Mouse (Mus musculus) mature B cell (primary cell): Measurements from ENCODE around the gene Mical3.

Source experiments
- in situ Hi-C: fragments of 300-500 bp; cut with MboI; formaldehyde crosslinking; loops from 2 replicates; pipeline ENCODE4 v1.14.3; 2019

The Mical3 gene

DNA sequence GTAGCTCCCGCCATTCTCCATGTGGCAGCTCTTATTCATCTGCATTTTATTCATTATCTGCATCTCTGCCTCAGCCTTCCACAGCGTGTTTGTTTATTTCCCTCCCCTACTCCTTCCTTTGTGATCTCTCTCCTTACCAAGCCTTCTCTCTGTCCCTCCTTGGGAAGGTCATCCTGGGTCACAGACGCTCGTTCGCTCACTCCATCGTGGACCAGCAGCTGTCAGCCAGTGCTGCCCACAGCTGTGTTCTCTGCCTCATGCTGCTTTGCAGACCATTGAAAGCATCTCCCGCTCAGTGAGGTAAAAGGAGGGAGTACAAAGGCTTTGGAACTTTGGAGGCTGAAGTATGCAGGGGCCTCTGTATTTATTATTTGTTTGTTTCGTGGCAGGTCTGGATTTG lies 15.1 kb upstream of the Mical3 start:
- in situ Hi-C loops, result no loop called here

DNA sequence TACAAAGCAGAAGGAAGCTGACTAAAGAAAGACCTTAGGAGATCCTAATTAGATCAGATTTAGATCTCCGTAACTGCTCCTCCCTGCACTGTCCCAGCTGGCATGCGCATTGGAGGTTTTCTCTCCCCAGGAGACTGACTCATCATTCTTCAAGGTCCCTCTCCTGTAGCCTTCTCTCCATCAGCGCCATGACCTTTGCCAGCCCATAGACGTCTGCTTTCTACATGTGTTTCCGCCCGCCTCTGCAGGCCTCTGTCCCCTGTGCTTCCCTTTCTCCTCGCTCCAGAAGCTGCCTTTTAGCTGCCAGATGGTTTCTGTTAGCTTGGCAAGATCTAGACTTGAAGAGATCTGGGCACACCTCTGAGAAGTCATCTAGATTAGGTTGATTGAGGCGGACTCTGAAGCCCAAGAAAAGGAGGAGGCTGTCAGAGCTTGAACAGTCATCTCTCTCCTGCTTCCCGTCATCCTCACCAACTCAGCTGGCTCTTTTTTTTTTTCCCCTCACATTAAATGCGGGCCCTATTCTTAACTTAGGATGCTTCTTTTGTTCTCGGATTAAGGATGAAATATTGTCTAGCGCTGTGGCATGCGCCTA lies 14.3 kb upstream of the Mical3 start:
- in situ Hi-C loops, result no loop called here

DNA sequence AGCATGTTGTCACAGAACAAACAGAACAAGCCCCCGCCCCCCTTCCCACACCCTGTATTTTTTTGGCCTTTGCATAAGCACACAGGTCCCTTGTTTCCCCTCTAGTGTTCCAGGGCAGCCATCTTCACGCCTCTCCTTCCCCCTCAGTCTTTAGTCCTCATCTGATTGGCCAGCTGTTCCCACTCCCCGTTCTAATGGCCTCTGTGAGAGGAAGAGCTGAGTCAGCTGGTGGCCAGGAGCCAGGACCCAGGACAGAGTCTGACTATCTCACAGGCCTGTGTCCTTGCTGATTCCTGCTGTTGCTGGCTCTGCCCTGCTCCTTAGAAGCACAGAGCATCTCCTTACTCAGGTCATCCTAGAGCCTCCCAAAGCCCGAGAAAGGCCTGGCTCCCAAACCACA lies 13.3 kb upstream of the Mical3 start:
- in situ Hi-C loops, result no loop called here

DNA sequence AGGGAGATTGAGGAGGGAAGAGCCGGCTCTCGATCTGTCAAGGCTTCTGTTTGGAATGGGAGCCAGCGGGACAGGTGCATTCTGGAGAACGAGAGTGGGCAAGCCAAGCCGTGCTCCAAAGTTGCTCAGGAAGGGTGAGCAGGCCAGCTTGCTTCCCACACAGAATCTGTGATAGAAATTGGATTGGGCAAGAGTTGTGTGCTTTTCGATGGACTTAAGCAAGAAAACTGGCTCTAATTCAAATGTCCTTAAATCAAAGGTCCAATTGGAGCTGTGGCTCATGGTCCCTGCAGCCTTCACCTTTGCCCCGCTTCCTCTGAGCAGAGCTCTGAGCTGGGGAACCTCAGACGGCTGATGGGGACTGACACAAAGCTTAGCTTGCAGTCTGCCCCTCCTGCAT lies 12.6 kb upstream of the Mical3 start:
- in situ Hi-C loops, result no loop called here

DNA sequence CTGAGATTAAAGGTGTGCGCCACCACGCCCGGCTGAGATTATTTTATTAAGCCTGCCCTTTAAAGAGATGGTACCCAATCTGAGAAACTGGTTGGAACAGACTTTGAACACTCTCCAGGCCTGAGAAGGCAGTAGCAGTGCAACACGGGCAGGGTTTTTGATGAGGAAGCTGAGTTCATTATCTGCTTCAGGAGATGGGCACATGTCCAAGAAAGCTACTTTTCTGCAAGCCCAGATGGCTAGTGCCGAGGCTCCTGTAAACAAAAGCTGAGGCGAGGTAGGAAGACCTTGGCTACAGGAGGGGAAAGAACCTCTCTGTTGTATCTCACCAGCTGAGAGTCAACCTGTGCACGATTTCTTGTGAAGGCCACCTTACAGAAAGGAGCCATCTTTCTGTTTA lies 11.5 kb upstream of the Mical3 start:
- in situ Hi-C loops, result no loop called here

DNA sequence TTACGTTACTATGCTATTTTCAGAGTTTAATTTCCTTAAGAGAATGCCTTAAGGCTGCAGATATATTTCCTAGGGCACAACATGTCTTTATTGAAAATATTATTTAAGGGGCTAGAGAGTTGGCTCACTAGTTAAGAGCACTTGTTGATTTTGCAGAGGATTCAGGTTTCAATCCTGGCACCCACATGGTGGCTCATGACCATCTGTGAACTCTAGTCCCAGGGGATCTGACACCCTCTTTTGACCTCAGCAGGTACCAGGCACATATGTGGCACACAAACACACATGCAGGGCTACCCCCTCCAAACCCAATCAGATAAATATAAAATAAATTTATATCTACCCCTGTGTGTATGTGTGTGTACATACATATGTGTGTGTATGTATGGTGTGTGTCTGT lies 8.5 kb upstream of the Mical3 start:
- in situ Hi-C loops, result no loop called here

DNA sequence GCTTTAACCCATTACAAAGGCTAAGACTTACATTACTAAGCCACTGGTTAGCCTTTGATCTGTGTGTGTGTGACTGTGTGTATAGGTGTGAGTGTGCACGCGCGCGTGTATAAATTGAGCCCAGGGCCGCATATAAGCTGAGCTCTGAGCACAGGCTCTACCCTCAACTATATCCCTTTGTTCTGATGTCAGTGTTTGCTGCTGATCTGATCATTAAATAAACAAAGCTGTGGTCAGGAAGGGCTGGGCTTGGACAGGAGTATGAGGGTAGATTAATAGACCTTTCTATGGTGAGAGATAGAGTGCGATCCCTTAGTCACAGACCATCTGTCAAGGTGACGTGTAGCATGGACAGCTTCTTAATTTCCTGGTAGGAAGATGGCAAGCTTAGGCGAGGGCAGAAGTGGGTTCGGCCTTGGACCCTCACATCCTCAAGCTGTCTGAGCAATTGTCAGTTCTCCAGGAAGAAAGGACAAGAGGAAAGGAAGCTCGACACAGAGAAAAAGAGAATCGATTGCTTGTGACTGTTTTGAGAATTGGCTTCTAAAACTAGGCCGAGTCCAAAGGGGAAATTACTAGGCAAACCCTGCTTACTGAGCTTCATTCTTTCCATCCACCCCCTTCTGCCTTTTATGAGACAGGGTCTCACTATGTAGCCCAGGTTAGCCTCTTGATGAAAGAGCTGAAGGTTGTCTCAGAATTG lies 7.7 kb upstream of the Mical3 start:
- in situ Hi-C loops, result no loop called here

DNA sequence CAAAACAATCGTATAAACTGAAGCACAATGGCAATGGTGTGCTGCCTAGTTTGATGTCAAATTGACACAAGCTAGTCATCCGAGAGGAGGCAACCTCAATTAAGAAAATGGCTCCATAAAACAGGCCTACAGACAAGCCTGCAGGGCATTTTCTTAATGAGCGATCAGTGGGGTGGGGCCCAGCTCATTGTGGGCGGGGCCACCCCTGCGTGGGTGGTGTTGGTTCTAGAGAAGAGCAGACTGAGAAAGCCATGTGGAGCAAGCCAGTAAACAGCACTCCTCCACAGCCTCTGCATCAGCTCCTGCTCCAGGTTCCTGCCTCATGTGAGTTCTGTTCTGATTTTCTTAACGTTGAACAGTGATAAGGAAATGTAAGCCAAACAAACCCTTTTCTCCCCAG lies 6.4 kb upstream of the Mical3 start:
- in situ Hi-C loops, result no loop called here

DNA sequence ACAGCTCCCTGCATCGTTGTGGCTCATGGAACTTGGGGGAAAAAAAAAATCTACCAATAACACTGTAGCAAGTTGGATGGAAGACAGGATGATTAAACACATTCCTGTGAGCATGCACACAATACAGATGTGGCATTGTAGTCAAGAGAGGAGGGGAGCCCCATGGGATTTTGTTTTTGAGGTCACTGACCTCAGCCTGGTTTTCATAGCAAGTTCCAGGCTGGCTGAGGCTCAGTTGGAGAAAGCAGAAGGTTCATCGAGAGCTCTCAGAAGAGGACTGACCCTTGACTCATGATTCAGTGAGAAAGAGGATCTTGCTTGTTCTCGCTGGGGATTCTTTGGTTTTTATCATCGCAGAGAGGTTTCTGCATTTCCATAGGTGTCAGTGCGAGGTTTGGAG lies 4.1 kb upstream of the Mical3 start:
- in situ Hi-C loops, result no loop called here

DNA sequence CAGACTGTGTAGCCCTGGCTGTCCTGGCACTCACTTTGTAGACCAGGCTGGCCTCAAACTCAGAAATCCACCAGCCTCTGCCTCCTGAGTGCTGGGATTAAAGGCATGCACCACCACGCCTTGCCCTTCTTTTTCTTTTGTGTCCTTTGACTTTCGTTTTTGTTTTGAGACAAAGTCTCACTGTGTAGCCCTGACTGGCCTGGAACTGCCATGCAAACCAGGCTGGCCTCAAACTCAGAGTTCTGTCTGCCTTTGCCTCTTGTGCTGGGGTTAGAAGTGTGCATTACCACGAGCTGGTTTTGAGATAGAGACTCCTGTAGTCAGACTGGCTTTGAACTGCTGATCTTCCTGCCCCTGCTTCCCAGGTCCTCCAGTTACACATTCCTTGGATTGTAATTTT lies 3.5 kb upstream of the Mical3 start:
- in situ Hi-C loops, result no loop called here

DNA sequence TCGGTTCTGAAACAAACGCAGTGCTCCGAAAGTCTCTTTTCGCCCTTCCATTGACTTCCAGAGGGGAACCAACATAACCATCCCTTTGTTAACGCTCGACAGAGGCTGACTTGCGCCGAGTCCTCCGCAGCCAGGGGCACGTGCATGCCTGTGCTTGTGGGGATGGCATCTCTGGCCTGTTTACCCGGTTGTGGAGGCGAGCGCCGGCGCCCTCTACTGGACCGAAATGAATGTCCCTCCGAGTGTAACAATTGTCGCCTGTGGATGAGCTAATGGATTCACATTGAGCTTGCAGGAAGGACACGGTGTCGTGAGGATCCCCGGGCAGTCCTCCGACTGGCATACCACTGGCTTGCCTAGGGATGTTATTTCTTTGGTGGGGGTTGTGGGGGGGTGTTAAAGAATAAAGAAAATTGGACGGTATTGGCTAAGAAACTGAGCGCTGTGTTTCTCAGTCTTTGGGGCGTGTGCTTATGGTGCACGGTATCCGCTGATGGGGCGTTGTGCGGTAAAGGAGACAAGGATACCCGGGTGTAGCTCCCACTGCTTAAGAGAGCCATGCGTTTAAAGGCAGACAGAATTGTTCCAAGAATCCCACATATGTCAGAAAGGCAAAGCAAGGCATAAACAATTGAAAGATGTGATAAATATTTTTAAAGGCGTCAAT lies 627 bp downstream of the Mical3 start:
- in situ Hi-C loops, result no loop called here

DNA sequence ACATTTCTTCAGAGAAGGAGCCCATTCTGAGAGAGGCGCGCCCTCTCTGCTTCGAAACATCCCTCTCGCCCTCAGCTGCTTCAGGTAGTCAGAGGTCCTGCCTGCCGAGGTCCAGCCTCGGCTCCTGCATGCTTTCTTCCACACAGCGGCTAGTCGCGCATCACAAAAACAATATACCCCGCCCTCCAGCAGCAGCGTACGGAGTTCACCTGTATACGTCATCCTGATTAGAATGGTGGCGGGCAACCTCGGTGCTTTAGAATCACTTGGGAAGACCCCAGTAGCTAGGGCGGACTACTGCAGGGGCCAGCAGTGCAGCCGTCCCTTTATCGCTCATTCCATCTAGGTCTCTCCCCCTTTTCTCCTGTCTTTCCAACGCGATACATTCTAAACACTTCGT lies 1.3 kb downstream of the Mical3 start:
- in situ Hi-C loops, result no loop called here

DNA sequence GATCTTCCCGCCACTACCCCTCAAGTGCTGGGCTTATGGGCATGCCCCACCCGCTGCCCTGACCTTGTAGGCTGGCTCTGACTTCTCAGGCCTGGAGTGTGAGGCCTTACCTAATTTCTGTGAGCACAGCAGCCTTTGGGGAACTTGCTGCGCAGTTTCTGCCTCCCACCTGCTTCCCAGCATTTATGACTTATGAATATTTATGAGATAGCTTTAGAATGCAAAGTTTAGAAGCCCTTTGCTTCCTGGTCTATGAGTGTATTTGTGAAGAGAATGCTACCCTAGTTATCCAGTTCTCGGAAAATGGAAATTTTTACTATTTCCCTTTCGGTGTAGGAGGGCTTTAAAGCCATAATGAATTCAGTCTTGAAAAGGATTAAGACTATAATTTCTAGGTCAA lies 2.1 kb downstream of the Mical3 start:
- in situ Hi-C loops, result no loop called here

DNA sequence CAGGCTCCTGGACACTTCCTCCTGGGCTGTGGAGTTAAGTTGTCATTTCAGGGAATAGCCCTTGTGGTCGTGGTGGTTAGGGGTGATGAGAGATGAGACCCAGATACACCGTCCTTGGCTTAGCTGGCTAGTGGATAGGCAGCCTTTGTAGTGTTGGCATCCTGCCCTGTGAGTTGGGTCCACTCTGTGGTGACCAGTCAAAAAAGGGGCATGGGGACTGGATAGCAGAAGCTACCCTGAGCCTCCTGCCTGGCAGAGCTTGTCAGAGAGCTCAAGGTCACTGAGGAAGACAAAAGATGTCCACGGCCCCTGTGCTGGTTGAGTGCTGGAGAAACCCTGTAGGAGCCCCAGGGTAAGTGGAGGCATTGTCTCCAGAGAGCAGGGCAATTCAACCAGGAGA lies 3.1 kb downstream of the Mical3 start:
- in situ Hi-C loops, result no loop called here

DNA sequence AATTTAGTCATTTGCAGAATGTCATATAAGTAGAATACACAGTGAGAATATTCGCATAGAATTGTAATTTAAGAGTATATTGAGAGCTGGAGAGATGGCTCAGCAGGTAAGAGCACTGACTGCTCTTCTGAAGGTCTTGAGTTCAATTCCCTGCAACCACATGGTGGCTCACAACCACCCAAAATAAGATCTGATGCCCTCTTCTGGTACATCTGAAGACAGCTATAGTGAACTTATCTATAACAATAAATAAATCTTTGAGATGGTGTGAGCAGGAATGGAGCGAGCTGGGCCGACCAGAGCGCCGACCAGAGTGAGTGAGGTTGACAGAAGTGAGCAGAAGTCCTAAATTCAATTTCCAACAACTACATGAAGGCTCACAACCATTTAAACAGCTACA lies 4.6 kb downstream of the Mical3 start:
- in situ Hi-C loops, result no loop called here

DNA sequence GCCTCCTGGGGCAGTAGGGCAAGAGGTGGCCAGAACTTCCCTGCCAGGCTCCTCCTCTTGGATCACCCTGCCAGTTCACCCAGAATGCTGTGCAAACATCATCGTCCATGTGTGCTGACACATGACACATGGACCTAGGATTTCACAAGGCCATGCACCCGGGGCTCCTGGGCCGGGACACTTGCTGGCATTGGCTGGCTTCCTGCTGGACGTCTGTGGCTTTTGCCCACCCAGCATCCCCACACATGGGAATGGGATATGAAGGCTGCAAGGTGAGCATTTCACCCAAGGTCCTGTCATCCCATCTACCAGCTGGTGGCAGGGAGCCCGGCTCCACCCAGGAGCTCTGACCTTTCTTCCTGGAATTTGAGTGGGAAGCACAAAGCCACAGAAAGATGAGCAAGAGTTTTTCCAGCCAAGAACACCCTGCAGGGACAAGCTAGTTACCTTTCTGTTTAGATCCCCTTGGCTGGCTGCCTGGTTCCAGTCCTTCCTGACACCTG lies 8.0 kb downstream of the Mical3 start:
- in situ Hi-C loops, result no loop called here

DNA sequence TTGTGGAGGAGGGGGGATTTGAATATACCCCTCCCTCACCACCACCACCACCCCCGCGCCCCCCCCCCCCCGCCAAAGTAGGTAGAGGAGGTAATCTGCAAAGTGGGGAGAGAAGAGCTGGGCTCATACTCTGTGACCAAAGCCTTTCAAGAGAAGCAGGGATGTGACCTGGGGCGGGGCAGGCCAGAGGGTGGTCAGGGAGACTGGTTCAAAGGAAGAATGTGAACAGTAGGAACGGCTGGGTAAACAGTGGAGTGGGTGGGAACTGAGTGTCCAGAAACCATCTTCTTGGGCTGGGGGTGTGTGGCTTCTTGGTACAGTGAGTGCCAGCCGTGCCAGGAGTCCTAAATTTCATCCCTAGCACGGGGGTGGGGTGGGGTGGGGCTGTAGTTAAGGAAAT lies 10.0 kb downstream of the Mical3 start:
- in situ Hi-C loops, result no loop called here

DNA sequence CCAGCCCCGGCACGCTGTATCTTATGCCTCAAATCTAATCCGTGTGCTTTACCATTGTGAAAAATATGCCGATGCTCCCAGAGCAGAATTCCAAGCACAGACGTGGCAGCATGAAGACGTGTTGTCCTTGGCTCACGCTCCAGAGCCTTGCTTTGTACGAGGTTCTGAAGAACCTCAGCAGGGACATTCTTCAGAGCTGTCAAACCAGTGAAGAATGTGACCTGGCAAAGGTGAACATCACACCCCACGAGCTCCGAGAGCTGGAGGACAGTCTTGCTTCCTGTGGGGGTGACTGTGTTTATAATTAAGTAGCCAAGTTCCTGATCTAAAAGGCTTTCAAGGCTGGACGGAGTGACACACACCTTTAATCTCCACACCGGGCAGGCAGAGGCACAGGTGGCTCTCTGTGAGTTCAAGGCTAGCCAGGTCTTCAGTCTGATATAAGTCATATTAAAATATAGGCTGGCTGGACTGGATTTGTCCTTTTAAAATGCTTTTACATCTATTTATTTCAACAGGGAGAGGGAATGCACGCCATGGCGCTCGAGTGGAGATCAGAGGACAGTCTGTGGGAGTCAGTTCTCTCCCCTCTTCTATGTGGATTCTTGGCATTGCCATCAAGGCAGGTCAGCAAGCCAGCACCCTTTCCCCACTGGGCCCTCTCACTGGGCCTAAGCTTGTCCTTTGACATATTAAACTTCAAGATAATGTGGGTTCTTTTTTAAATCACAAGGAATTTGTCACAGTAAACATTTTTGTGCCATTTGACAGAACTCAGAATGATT lies 12.6 kb downstream of the Mical3 start:
- in situ Hi-C loops, result no loop called here

DNA sequence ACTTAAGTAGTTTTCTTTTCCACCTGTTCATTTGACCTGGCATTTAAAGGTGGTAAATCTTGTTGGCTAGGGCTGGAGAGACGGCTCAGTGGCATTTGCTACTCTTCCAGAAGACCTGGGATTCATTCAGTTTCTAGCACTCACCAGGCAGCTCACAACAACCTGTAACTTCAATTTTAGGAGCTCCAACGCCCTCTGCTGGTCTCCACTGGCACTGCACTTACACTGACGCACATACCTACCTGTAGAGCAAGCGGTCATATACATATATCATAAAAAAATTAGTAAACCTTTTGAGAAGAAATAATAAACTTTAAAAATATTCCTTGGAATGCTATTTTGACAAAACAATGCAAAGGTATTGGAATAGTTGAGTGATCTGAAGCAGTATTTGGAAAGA lies 13.7 kb downstream of the Mical3 start:
- in situ Hi-C loops, result no loop called here

DNA sequence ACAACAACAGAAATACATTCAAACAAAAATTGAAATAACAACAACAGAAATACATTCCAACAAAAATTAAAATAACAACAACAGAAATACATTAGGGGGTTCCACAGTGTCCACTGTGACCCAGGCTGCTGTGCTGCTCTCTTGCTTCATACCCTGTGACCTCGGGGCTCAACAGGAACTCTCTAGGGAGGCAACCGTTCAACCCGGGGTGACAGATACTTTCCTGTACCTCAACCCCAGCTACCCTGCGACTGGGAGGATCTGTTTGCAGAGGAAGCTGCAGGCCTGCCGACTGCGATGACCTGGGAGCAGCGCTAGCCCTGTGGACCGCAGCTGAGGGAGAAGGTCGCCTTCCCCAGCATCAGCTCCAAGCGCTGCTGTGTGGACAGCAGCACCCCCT lies 14.4 kb downstream of the Mical3 start:
- in situ Hi-C loops, result no loop called here

DNA sequence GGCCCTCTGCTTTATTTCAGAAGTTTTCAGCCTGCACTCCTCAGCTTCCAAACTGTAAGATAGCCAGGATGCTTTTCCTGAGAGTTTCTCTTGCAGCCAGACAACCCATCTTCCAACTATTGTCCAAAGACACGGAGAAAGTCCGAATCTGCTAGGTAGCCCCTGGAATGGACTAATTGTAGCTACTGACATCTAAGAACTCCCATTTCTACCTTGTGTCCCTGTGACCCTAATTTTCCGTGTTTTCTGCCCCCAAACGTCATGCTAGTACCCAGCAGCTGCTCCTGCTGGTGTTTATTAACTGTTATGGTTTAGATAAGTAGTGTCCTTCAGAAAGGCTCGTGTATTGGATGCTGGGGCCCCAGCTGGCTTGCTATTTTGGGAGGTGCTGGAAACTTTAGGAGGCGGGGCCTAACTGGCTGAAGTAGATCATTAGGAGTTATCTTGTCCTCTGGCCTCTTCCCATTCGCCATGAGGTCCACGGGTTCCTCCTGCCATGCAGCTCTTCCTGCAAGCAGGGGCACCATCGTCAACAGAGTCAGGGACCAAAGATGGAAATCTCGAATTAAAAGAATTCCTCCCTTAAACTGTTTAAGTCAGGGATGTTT lies 19.2 kb downstream of the Mical3 start:
- in situ Hi-C loops, result no loop called here

DNA sequence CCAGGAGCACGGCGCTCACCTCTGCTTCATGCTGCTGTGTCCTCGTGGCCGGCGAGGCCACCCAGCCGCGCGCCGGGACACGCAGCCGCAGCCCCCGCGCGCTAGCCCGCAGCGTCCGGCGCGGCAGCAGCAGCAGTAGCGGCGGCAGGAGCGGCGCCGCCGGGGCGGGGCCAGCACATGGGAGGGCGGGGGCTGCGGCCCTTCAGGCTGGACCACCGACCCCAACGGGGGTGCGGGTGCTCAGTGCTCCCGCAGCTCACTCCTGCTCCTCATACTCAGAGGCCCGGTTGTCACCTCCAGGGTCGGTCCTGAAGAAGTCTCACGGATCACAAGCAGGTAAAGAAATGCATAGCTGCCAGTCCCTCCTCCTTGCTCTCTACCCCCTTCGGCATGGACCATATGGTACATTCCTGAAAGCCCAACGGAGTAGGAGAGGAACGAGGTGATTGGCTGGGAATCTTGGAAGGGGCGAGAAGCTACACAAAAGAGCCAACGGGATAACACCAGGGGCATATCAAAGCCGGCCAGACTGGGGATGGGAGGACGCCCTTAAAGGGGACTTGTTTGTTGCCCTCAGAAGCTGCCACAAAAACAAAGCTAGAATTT lies 20.7 kb downstream of the Mical3 start:
- in situ Hi-C loops, result no loop called here
